Mouse (Mus musculus): ENCODE data around the gene Alkbh4. TPM values are rescaled to one million over a fixed set of nuclear protein-coding genes. Genes with fewer than 3 reads are reported as not detected.

Alkbh4 gene
- 41.8 and 45.8 TPM in 2 replicates for polyA plus RNA-seq (2012)

GRCm38 (mm10) chr5:136135571-136136291, at the start of gene Alkbh4, which contains the start of gene Lrwd1:
Gene Alkbh4, plus strand, starts transcription at chr5:136136146.
Gene Lrwd1, minus strand, starts transcription at chr5:136136074.

GRCm38 (mm10) chr5:136115891-136116783, 19.8 kb upstream of the Alkbh4 start, which contains the start of gene Polr2j:
Gene Polr2j, plus strand, starts transcription at chr5:136116631.

DNA sequence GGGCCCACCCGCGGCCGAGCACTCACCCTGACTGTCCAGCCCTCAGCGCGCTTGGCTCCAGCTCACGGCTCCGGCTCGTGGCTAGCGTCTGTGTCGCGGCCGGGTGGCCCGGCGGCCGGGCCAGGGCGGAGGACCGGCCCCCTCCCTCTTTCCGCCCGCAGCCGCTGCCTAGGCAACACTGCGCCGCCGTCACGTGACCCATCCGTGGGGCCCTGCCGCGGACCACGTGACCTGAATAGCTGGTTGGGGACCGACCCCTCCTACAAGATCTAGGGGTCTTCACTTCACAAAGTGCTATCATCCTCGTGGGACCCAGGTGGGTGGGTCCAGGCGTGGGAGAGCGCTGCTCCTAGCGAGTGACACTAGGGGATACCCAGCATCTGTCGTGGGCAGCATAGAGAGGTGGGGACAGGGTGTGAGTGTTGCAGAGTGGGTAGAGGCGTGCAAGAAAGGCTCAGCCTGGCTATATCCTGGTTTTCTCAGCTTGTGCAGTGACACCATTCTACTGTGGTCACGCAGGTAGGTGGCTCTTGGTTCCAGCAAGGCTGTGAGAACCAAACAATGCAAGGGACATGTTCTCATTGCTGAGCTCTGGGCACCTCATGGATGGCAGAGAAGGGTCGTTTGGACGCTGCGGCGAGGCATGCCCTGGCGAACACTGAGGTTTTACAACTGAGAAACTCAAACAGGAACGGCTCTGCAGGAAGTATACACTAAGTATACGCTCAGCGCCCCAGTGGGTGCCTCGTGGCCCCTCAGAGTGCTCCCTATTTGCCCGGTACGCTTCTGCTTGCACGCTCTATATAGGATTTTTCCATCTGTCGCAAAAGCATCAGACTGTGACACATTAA, 34.8 kb downstream of the Alkbh4 start, which contains the start of gene Orai2:
TSS of gene Orai2 (minus strand) at position 202 of the 851 bp plus-strand sequence.

Other genes with a start within 250 kb of the Alkbh4 start
- gene Hspb1, start 248.2 kb upstream of the Alkbh4 start, polyA plus RNA-seq (2012), result 8.6 and 22.1 TPM in 2 replicates
- 122 and 135 TPM in 2 replicates for gene Ywhag, start 201.5 kb upstream of the Alkbh4 start, polyA plus RNA-seq (2012)
- gene Ssc4d, start 161.6 kb upstream of the Alkbh4 start, polyA plus RNA-seq (2012), result 0.57 and 1.4 TPM in 2 replicates
- not detected in 2 replicates for gene Zp3, start 156.0 kb upstream of the Alkbh4 start, polyA plus RNA-seq (2012)
- gene Dtx2, start 141.3 kb upstream of the Alkbh4 start, polyA plus RNA-seq (2012), result 28.3 and 32.0 TPM in 2 replicates
- gene Upk3b, start 97.7 kb upstream of the Alkbh4 start, polyA plus RNA-seq (2012), result not detected in 2 replicates
- 1.6 TPM in 2 replicates for gene Upk3bl, start 81.7 kb upstream of the Alkbh4 start, polyA plus RNA-seq (2012)
- 47.9 and 51.3 TPM in 2 replicates for gene Rasa4, start 52.2 kb upstream of the Alkbh4 start, polyA plus RNA-seq (2012)
- gene Polr2j, start 19.5 kb upstream of the Alkbh4 start, polyA plus RNA-seq (2012), result 99.5 and 120 TPM in 2 replicates
- gene Lrwd1, start 72 bp upstream of the Alkbh4 start, polyA plus RNA-seq (2012), result 96.7 and 106 TPM in 2 replicates
- 49.5 and 53.9 TPM in 2 replicates for gene Orai2, start 34.6 kb downstream of the Alkbh4 start, polyA plus RNA-seq (2012)
- 44.9 and 45.2 TPM in 2 replicates for gene Prkrip1, start 62.8 kb downstream of the Alkbh4 start, polyA plus RNA-seq (2012)
- gene Sh2b2, start 110.4 kb downstream of the Alkbh4 start, polyA plus RNA-seq (2012), result 57.3 and 114 TPM in 2 replicates